26 mouse cellular contexts compared by ENCODE assay signal in the genomic region with DNA sequence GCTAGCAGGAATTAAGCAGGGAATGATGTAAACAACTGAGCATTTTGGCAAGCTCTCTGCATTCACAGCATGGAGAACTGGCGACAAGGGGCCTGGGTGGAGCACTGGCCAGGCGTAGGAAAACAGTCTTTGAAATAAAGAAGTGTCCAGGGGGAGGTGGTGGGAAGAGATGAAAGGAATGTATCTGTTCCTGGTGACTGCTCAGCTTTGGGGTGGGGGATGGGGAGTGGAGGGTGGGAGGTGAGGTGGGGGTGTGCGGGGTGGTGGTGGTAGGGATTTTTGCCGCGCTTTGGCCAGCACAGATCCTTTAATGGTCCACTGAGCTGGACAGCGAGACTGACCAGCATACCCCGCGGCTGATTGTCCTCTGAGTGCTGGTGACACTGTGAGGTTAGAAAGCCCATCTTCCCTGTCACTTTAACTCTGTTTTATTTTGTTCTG. TPM values are rescaled to one million over a fixed set of nuclear protein-coding genes. Genes with fewer than 3 reads are reported as not detected.
DNase-seq lines count a peak whose midpoint lies in the region; ATAC-seq and TF ChIP-seq lines count a peak whose summit lies in the region.
"Had no signal": no experiment of that assay in that cellular context is flagged by ENCODE, and none has a peak within 500 bp of the region (broad histone marks: within the 10 kb centered on the region; RNA-seq: fewer than 3 reads in every experiment).

No protein-coding gene starts in this region.

- peak overlapping the region; percentile 9; the same call in 1 of the 2 replicates for H3K4me2 ChIP-seq in heart, embryonic 13.5 days
- H3K4me2 ChIP-seq in kidney, postnatal 0 days (ENCODE audit: low read length) = no peak overlapping the region
- H3K4me2 ChIP-seq: liver, embryonic 15.5 days; neural tube, embryonic 13.5 days; stomach, embryonic 15.5 days had no signal

- H3K27me3 ChIP-seq in heart, embryonic 13.5 days (replicated peaks) = no peaks in the 10 kb centered on the region
- no peaks in the 10 kb centered on the region for H3K27me3 ChIP-seq in kidney, postnatal 0 days (ENCODE audit: insufficient read depth, low read length)
- H3K27me3 ChIP-seq: liver, embryonic 15.5 days; neural tube, embryonic 13.5 days; stomach, embryonic 15.5 days had no signal

- ATAC-seq in heart, embryonic 13.5 days (ENCODE audit: extremely low read depth, insufficient number of reproducible peaks, low FRiP score, low TSS enrichment) = no peak
- peak; percentile 70 for ATAC-seq in kidney, postnatal 0 days (replicated peaks; ENCODE audit: low FRiP score, low read depth)
- ATAC-seq: forebrain, embryonic 14.5 days; inflammation-experienced regulatory T-cells, adult 6 months; midbrain, embryonic 16.5 days had no signal

- no peak for TF ChIP-seq CTCF in kidney, postnatal 0 days (IDR thresholded peaks at IDR 0.05; ENCODE audit: low read depth)

- no peak overlapping the region for H3K4me3 ChIP-seq in heart, embryonic 13.5 days
- H3K4me3 ChIP-seq in kidney, postnatal 0 days (replicated peaks; ENCODE audit: low read depth, low read length) = no peak overlapping the region
- H3K4me3 ChIP-seq: left cerebral cortex, adult 2 months; limb, embryonic 10.5 days; liver, embryonic 15.5 days; megakaryocyte, embryonic 14.5 days; myocyte; neural tube, embryonic 13.5 days; stomach, embryonic 15.5 days had no signal

- no peak overlapping the region for H3K9ac ChIP-seq in heart, embryonic 13.5 days
- H3K9ac ChIP-seq in kidney, postnatal 0 days (ENCODE audit: low read depth, low read length) = no peak overlapping the region
- H3K9ac ChIP-seq: liver, embryonic 15.5 days; neural tube, embryonic 13.5 days; stomach, embryonic 15.5 days had no signal

- peak; percentile 18 to 33 for DNase-seq in cerebellum, postnatal 14 days
- DNase-seq in cerebellum, adult 11 months = no peak
- DNase-seq in heart, adult 8-10 months (ENCODE audit: low spot score) = no peak
- peak; percentile 56 for DNase-seq in kidney, postnatal 0 days (ENCODE audit: low spot score)
- no peak for DNase-seq in kidney, postnatal 10 days
- DNase-seq in Muller cell, postnatal 12 days (ENCODE audit: inconsistent ontology term) = peak; percentile 42
- DNase-seq in thymus, postnatal 36 days = no peak
- DNase-seq: adrenal gland, postnatal 25 days; embryo, embryonic 11 days; kidney, adult 2 months; liver; lung, postnatal 36 days; right cerebral cortex, adult 18-20 months; right cerebral cortex, postnatal 4 days; thymus, postnatal 25 days had no signal

- no peaks in the 10 kb centered on the region for H3K36me3 ChIP-seq in heart, embryonic 13.5 days
- H3K36me3 ChIP-seq in kidney, postnatal 0 days (ENCODE audit: insufficient read depth, low read length) = no peaks in the 10 kb centered on the region
- H3K36me3 ChIP-seq: limb, embryonic 10.5 days; liver, embryonic 15.5 days; neural tube, embryonic 13.5 days; stomach, embryonic 15.5 days had no signal

- H3K27ac ChIP-seq in heart, embryonic 13.5 days (replicated peaks) = no peak overlapping the region
- 0 out of 2 replicates have a peak overlapping the region, but pooled peaks have one; percentile 9 for H3K27ac ChIP-seq in kidney, postnatal 0 days
- H3K27ac ChIP-seq: left cerebral cortex, adult 2 months; limb, embryonic 10.5 days; liver, embryonic 15.5 days; neural tube, embryonic 13.5 days; stomach, embryonic 15.5 days had no signal

- 21% methylated on average over 8 of the region's 8 CpGs for WGBS in heart, embryonic 13.5 days
- WGBS in kidney, postnatal 0 days = 12% methylated on average over 8 of the region's 8 CpGs

- H3K4me1 ChIP-seq in heart, embryonic 13.5 days = peaks cover 20% of the 10 kb centered on the region; the same call in 1 of the 2 replicates
- H3K4me1 ChIP-seq in kidney, postnatal 0 days (replicated peaks; ENCODE audit: insufficient read depth, low read length) = no peaks in the 10 kb centered on the region
- H3K4me1 ChIP-seq: liver, embryonic 15.5 days; megakaryocyte, embryonic 14.5 days; stomach, embryonic 15.5 days had no signal

- H3K9me3 ChIP-seq in heart, embryonic 13.5 days = no peaks in the 10 kb centered on the region; the same call in 1 of the 2 replicates
- no peaks in the 10 kb centered on the region for H3K9me3 ChIP-seq in kidney, postnatal 0 days (replicated peaks; ENCODE audit: low read length)
- H3K9me3 ChIP-seq: limb, embryonic 10.5 days; liver, embryonic 15.5 days; neural tube, embryonic 13.5 days; stomach, embryonic 15.5 days had no signal

RNA-seq across cellular contexts. Expression of a gene that starts 56.5 kb away (rescaled TPM):
- 19.4 and 20.1 TPM in 2 replicates for polyA plus RNA-seq in heart, embryonic 13.5 days (2015; fragmentation: Nextera tagmentation; extraction: Ambion mirVana)
- 10 to 100 TPM; 69.6 to 80.3 (median 73.2) TPM for total RNA-seq in heart, adult 8-10 months (2022)
- polyA plus RNA-seq in kidney, postnatal 0 days (2015; fragmentation: Nextera tagmentation; extraction: Ambion mirVana) = 10.3 and 10.9 TPM in 2 replicates
- polyA plus RNA-seq: inflammation-experienced regulatory T-cells, adult 6 months had no signal

Comparison
In these comparisons a context has a peak if more than half of its experiments do, and no peak if none do; other contexts are left out.
1. DNase-seq: peak in cerebellum, postnatal 14 days (2 of 2), kidney, postnatal 0 days (single experiment) and Muller cell, postnatal 12 days (single experiment); none in cerebellum, adult 11 months (single experiment), heart, adult 8-10 months (single experiment), kidney, postnatal 10 days (single experiment) and thymus, postnatal 36 days (0 of 2).